Mouse (Mus musculus): ENCODE measurements around the gene Ralgapb. TPM values are rescaled to one million over a fixed set of nuclear protein-coding genes. Genes with fewer than 3 reads are reported as not detected.

Gene Ralgapb
- polyA plus RNA-seq, 1 experiment = 10.8 TPM

- Histone ChIP-seq H3K4me2 (ENCODE audit: low read depth) (no peak overlapping the region), H3K36me3 (ENCODE audit: control insufficient read depth, insufficient read depth) (peaks cover 3% of the 10 kb centered on the region), H3K27me3 (ENCODE audit: control insufficient read depth, insufficient read depth, insufficient read length) (no peaks in the 10 kb centered on the region), H3ac (ENCODE audit: control insufficient read depth, insufficient read length) (no peak overlapping the region), H3K79me2 (ENCODE audit: control insufficient read depth, insufficient read depth) (no peaks in the 10 kb centered on the region), H3K4me3 (no peak overlapping the region)
- TF ChIP-seq USF1 (IDR thresholded peaks at IDR 0.05; ENCODE audit: low read depth) = no peak
- no peak for TF ChIP-seq SRF (IDR thresholded peaks at IDR 0.05; ENCODE audit: control insufficient read depth, insufficient read length, low read depth)
- no peak for TF ChIP-seq TCF12 (IDR thresholded peaks at IDR 0.05; ENCODE audit: insufficient read depth, poor library complexity, severe bottlenecking)
- TF ChIP-seq POLR2AphosphoS2 (IDR thresholded peaks at IDR 0.05; ENCODE audit: insufficient read length, low read depth) = no peak
- no peak for TF ChIP-seq POLR2A (IDR thresholded peaks at IDR 0.05; ENCODE audit: insufficient read length, low read depth)
- no peak for TF ChIP-seq CEBPB (IDR thresholded peaks at IDR 0.05; ENCODE audit: insufficient read depth, poor library complexity, severe bottlenecking)
- TF ChIP-seq MYOG (IDR thresholded peaks at IDR 0.05; ENCODE audit: control insufficient read depth in 1 of 3, insufficient read depth in 1 of 3, insufficient read length in 2 of 3, low read depth in 2 of 3) = no peak
- TF ChIP-seq MYOD1 (IDR thresholded peaks at IDR 0.05; ENCODE audit: control insufficient read depth in 1 of 3, insufficient read length in 2 of 3, low read depth in 2 of 3) = no peak
- no peak for TF ChIP-seq TCF3 (IDR thresholded peaks at IDR 0.05; ENCODE audit: insufficient read length, low read depth)
- no peak for TF ChIP-seq E2F4 (IDR thresholded peaks at IDR 0.05; ENCODE audit: insufficient read depth)
Observed at GRCm38 (mm10) chr2:158503226-158503625, 93.6 kb downstream of the Ralgapb start.

GRCm38 (mm10) chr2:158503671-158504070, 94.0 kb downstream of the Ralgapb start:
- H3K79me2 ChIP-seq (ENCODE audit: control insufficient read depth, insufficient read depth) = no peaks in the 10 kb centered on the region
- H3K27me3 ChIP-seq (ENCODE audit: control insufficient read depth, insufficient read depth, insufficient read length) = no peaks in the 10 kb centered on the region
- H3ac ChIP-seq (ENCODE audit: control insufficient read depth, insufficient read length) = no peak overlapping the region
- TF ChIP-seq TCF12 (IDR thresholded peaks at IDR 0.05; ENCODE audit: insufficient read depth, poor library complexity, severe bottlenecking) (no peak), USF1 (IDR thresholded peaks at IDR 0.05; ENCODE audit: low read depth) (no peak), SRF (IDR thresholded peaks at IDR 0.05; ENCODE audit: control insufficient read depth, insufficient read length, low read depth) (no peak), REST (IDR thresholded peaks at IDR 0.05; ENCODE audit: insufficient read depth, insufficient read length) (no peak)
- H3K4me3 ChIP-seq = no peak overlapping the region
- H3K4me2 ChIP-seq (ENCODE audit: low read depth) = no peak overlapping the region
- peaks cover 3% of the 10 kb centered on the region for H3K36me3 ChIP-seq (ENCODE audit: control insufficient read depth, insufficient read depth)

- Histone ChIP-seq H3ac (ENCODE audit: control insufficient read depth, insufficient read length) (no peak overlapping the region), H3K79me2 (ENCODE audit: control insufficient read depth, insufficient read depth) (no peaks in the 10 kb centered on the region), H3K4me3 (no peak overlapping the region), H3K4me2 (ENCODE audit: low read depth) (no peak overlapping the region), H3K27me3 (ENCODE audit: control insufficient read depth, insufficient read depth, insufficient read length) (no peaks in the 10 kb centered on the region), H3K36me3 (ENCODE audit: control insufficient read depth, insufficient read depth) (no peaks in the 10 kb centered on the region)
- TF ChIP-seq POLR2AphosphoS2 (IDR thresholded peaks at IDR 0.05; ENCODE audit: insufficient read length, low read depth) (no peak), USF1 (IDR thresholded peaks at IDR 0.05; ENCODE audit: low read depth) (no peak), REST (IDR thresholded peaks at IDR 0.05; ENCODE audit: insufficient read depth, insufficient read length) (no peak), TCF12 (IDR thresholded peaks at IDR 0.05; ENCODE audit: insufficient read depth, poor library complexity, severe bottlenecking) (no peak), CEBPB (IDR thresholded peaks at IDR 0.05; ENCODE audit: insufficient read depth, poor library complexity, severe bottlenecking) (no peak), MYOD1 (IDR thresholded peaks at IDR 0.05; ENCODE audit: control insufficient read depth in 1 of 3, insufficient read length in 2 of 3, low read depth in 2 of 3) (no peak), POLR2A (IDR thresholded peaks at IDR 0.05; ENCODE audit: insufficient read length, low read depth) (no peak), MAX (IDR thresholded peaks at IDR 0.05; ENCODE audit: low read depth) (no peak), TCF3 (IDR thresholded peaks at IDR 0.05; ENCODE audit: insufficient read length, low read depth) (no peak), E2F4 (IDR thresholded peaks at IDR 0.05; ENCODE audit: insufficient read depth) (no peak), MYOG (IDR thresholded peaks at IDR 0.05; ENCODE audit: control insufficient read depth in 1 of 3, insufficient read depth in 1 of 3, insufficient read length in 2 of 3, low read depth in 2 of 3) (no peak), SRF (IDR thresholded peaks at IDR 0.05; ENCODE audit: control insufficient read depth, insufficient read length, low read depth) (no peak)
Observed at GRCm38 (mm10) chr2:158506475-158506874, 96.8 kb downstream of the Ralgapb start.

GRCm38 (mm10) chr2:158507046-158507445, 97.4 kb downstream of the Ralgapb start:
- H3ac ChIP-seq (ENCODE audit: control insufficient read depth, insufficient read length) = no peak overlapping the region
- TF ChIP-seq TCF3 (IDR thresholded peaks at IDR 0.05; ENCODE audit: insufficient read length, low read depth) (no peak), SRF (IDR thresholded peaks at IDR 0.05; ENCODE audit: control insufficient read depth, insufficient read length, low read depth) (no peak), MYOD1 (IDR thresholded peaks at IDR 0.05; ENCODE audit: control insufficient read depth in 1 of 3, insufficient read length in 2 of 3, low read depth in 2 of 3) (no peak), MAX (IDR thresholded peaks at IDR 0.05; ENCODE audit: low read depth) (no peak), CEBPB (IDR thresholded peaks at IDR 0.05; ENCODE audit: insufficient read depth, poor library complexity, severe bottlenecking) (no peak), POLR2AphosphoS2 (IDR thresholded peaks at IDR 0.05; ENCODE audit: insufficient read length, low read depth) (no peak), USF1 (IDR thresholded peaks at IDR 0.05; ENCODE audit: low read depth) (no peak), E2F4 (IDR thresholded peaks at IDR 0.05; ENCODE audit: insufficient read depth) (no peak), POLR2A (IDR thresholded peaks at IDR 0.05; ENCODE audit: insufficient read length, low read depth) (no peak)
- no peaks in the 10 kb centered on the region for H3K36me3 ChIP-seq (ENCODE audit: control insufficient read depth, insufficient read depth)
- no peaks in the 10 kb centered on the region for H3K27me3 ChIP-seq (ENCODE audit: control insufficient read depth, insufficient read depth, insufficient read length)
- no peak overlapping the region for H3K4me3 ChIP-seq
- no peaks in the 10 kb centered on the region for H3K79me2 ChIP-seq (ENCODE audit: control insufficient read depth, insufficient read depth)
- no peak overlapping the region for H3K4me2 ChIP-seq (ENCODE audit: low read depth)

- Histone ChIP-seq H3ac (ENCODE audit: control insufficient read depth, insufficient read length) (no peak overlapping the region), H3K79me2 (ENCODE audit: control insufficient read depth, insufficient read depth) (no peaks in the 10 kb centered on the region), H3K27me3 (ENCODE audit: control insufficient read depth, insufficient read depth, insufficient read length) (no peaks in the 10 kb centered on the region), H3K4me2 (ENCODE audit: low read depth) (no peak overlapping the region), H3K36me3 (ENCODE audit: control insufficient read depth, insufficient read depth) (no peaks in the 10 kb centered on the region), H3K4me3 (no peak overlapping the region)
- TF ChIP-seq E2F4 (IDR thresholded peaks at IDR 0.05; ENCODE audit: insufficient read depth) = no peak
- no peak for TF ChIP-seq TCF3 (IDR thresholded peaks at IDR 0.05; ENCODE audit: insufficient read length, low read depth)
- no peak for TF ChIP-seq TCF12 (IDR thresholded peaks at IDR 0.05; ENCODE audit: insufficient read depth, poor library complexity, severe bottlenecking)
- TF ChIP-seq MYOG (IDR thresholded peaks at IDR 0.05; ENCODE audit: control insufficient read depth in 1 of 3, insufficient read depth in 1 of 3, insufficient read length in 2 of 3, low read depth in 2 of 3) = no peak
Observed at GRCm38 (mm10) chr2:158510665-158511064, 101.0 kb downstream of the Ralgapb start.

All from myocyte (in vitro differentiated cells).